Mouse (Mus musculus) heart, adult 18-20 months (tissue): Measurements from ENCODE around the gene Parp12. TPM values are rescaled to one million over a fixed set of nuclear protein-coding genes. Genes with fewer than 3 reads are reported as not detected.

ENCODE experiments used
- DNase-seq, 2 experiments: peaks; one replicate each; pipeline ENCODE4 v3.0.0; 2021 to 2022; ENCODE audit warnings: mixed read lengths in 1 of 2
- long read RNA-seq, 2 experiments: library from polyadenylated mRNA; stranded (forward); transcript quantifications; one replicate each; pipeline ENCODE4 v2.0.0; 2021
- total RNA-seq, 2 experiments: library from RNA; stranded (reverse); gene quantifications; 2 replicates each; pipeline ENCODE4 v1.2.3; 2021

Parp12 gene
- total RNA-seq, result 10 to 100 TPM; 10.9 to 11.5 TPM
- long read RNA-seq, experiment 1, transcript Parp12-201 (12 exons, 3,231 nt), result major isoform, 10 of 13 reads
- long read RNA-seq, experiment 1, partial matches to known transcripts, result 0 of 13 reads
- long read RNA-seq, experiment 1, other reads (novel, unspliced or antisense), result 3 of 13 reads
- long read RNA-seq, experiment 2, partial matches to known transcripts, result 0 of 4 reads
- long read RNA-seq, experiment 2, other reads (novel, unspliced or antisense), result 1 of 4 reads

DNA sequence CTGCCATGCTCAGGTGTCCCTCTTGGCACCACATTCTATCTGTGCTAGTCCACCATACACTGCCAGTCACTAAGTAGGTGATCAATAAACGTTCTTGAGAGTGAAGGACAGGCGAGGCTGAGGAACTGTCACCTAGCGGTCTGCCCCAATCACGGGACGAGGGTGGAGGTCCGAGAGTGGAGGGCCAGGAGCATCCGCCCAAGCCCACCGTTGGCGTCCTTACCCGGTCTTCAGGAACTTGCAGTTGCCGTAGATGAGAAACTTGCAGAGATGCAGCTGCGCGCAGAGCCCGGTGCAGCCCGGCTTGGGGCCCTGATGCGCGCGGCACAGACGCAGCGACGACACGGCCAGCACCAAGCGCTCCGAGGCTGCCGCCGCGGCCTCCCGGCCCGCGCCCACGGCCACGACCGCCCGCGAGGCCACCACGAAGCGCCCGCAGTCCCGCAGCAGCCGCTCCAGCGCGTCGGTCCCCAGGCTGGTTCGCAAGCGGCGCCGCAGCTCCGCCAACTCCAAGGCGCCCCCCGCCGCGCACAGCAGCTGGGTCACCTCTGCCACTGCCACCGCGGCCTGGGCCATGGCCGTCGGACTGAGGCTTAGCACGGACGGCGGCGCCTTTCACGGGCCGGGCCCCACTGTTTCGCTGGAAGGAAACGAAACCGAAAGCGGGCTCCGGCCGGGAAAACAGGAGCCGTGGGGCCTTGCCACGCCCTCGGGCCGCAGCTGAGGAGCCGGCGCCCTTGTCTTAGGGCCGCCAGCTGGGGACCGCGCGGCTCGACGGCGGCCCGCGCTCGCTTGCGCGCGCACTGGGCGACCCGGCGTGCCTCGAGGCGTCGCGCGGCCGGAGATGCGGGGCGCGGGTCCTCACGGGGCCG, at the start of gene Parp12:
Gene Parp12, minus strand, starts transcription at position 766 of the 872 bp plus-strand sequence.
- DNase-seq, result peak; percentile 90 to 93

DNA sequence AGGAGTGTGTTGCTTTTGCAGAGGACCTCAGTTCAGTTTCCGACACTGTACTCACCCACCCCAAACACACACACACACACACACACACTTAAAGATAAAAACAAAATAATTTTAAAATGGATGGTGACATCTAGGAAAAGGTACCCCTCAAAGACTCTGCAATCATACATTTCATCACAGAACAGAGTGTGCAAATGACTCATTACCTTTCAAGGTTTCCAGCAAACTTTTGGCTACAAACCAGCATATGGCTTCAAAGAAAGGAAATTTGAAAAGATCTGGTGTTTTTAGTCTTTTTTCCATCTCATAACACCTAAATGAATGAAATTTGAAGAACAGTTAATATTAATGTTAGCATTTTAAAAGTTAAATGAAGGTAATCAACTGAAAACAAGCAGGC, 46.7 kb upstream of the Parp12 start:
- DNase-seq, result no peak

DNA sequence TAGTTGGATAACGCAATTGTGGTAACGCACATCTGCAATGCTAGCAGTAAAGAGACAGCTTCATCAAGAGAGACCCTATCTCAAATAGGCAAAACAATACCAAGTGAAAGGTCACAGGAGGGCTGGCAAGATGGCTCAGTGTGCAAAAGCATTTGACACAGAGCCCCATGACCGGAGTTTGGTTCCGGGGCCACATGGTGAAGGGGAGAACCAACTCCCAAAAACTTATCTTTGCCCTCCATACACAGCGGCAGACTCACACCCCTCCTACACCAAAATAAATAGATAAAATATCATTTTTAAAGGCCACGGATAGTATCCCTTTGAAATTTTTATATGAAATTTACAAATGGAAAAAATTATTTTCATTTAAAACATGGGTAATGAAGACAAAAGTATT, 43.8 kb upstream of the Parp12 start:
- no peak for DNase-seq

DNA sequence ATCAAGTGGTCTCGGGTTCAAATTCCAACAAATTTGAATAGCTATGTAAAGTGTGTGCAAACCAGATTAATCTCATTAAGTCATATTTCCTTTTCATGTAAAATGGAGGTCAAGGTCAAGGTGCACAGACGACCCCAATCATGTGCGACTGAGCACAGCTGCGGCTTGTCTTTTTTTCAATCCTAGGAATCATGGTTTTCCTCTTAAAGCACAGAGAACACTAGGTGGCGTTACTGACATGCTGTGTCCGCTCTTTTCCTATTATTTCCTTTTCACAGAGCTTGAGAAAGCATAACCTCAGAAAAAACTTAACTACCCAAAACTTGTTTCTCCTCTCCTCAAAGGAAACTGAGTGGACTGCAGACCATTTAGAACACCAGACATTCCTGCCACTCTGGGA, 27.9 kb upstream of the Parp12 start:
- no peak for DNase-seq

DNA sequence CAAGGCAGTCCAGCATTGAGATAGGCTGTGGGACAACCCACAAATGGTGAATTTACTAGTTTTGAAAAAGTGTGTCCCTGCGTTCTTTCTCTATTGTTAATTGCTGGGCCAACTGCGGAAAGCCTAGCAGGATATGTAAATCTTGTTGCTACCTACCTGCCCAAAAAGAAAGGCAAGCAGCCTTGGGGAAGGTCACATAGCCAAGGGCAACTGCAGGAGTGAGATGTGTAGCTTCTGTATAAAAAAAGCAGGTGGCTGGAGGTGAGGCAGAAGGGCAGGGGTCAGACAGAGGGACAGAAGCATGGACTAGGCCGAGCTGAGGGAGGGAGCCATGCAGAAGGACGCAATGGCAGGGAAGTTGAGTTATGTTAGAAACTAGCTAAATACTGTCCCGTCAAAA, 14.4 kb upstream of the Parp12 start:
- DNase-seq, result no peak

DNA sequence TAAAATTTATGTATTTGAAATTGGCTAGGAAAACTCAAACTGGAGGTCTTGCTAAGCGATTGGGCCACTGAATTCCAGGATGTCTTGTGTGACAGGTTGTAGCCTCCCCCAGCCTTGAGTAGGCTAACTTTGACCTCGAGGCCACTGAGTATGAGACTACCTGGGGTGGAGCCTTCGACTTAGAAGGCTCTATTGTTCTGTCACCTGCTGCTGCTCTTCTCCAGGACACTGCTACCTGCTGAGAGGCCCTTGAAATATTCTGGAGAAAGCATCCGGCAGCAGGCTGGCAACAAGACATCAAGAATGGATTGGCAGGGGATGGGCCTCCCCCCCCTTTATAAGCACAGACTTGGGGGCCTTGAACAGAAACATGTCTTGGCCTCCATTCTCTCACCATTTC, 13.3 kb upstream of the Parp12 start:
- no peak for DNase-seq

DNA sequence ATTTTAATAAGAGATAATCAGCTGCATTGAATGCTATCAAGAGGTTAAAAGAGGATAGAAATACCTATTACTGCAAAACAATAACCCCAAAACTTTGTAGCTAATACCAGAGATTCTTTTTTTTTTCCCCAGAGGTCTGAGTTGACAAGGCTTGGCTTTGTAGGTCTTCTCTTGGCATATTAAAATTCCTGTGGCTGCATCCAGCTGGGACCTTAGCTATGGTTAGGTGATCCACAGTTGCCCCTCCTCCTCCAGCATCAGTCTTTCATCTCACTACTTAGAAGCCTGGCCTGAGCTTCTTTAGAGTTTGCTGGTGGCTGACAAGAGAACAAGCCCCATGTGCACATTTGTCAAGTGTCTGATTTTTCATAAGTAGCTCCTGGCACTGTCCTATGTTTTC, 6.6 kb upstream of the Parp12 start:
- DNase-seq, result no peak

DNA sequence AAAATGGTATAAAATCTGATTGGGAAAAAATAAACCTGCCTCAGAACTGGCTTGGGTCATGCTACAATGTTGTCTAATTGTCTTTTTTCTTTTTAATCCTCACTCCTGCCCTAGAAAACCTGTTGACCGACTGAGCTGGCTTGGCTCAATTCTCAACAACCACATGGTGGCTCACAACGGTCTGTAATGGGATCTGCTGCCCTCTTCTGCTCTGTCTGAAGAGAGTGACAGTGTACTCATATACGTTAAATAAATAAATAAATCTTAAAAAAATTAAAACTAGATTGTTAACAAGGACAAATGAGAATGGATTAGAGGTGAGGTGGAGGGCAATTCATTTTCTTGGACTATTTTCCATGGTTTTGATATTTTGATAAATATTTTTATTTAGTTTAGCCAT, 2.5 kb upstream of the Parp12 start:
- no peak for DNase-seq

DNA sequence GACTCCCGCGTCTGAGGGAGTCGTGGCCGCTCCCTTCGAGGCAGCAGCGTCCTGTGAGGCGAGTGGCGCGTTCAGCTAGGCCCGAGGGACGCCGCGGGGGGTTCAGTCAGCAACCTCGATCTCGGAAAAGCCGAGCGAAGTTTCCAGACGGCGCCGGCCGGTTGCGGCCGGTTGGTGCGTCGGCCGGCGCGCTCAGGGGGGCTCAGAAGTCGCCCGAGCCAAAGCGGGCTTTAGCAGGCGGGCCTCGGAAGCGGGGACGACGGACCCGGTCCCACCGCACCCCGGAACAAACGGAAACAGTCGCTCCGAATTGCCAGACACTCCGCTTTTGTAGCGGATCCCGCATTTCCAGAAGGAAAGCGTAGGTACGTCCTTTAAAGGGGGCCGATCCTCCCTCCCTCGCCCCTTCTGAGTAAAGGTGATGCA, 320 bp upstream of the Parp12 start:
- peak in 1 of 2 experiments; percentile 64 for DNase-seq

DNA sequence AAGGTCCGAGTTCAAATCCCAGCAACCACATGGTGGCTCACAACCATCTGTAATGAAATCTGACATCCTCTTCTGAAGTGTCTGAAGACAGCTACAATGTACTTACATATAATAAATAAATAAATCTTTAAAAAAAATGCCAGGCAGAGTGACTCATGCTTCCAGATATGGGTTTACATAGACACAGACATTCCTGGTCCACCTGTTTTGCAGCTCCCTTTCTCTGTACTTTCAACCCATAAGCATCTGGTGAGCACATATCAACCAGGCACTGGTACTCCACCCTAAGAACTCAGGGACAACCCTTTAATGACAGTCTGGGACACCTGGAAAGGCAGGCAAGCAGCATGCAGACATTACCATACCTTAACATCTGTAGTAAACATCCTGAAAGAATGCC, 2.7 kb downstream of the Parp12 start:
- no peak for DNase-seq

DNA sequence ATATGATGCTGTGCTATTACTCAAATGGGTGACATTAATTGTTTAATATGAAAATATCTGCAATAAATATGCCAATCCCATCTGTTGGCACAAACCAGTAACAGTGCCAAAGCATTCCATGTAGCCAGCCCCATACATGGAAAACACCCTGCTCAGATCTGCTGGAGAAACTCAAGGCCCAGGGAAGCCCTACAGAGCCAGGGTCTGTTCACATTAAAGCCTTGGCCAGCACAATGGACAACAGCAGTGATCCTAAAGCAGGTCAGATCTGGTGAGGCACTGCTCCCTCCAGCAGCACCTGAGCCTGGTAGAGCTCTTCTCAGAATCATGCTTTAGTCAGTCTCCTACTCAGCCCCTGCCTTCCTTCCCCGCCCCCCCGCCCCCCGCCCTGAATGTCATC, 5.0 kb downstream of the Parp12 start:
- no peak for DNase-seq

DNA sequence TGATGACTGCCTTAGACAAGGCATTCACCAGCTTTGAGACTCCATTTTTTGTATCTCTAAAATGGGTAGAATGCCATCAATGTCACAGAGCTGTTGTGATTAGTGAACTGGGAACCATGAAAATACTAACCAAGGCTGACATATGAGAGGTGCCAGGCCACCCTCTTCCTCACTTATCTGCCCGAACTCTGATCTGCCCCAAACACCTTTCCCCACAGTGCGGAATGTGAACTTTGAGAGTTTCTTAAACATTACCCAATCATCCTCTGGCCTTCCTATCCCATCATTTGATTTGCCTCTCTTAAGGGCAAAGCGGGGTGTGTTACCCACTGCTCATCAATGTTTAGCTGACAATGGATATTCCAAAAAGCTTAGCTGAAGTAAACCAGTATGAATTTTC, 5.4 kb downstream of the Parp12 start:
- DNase-seq, result no peak

DNA sequence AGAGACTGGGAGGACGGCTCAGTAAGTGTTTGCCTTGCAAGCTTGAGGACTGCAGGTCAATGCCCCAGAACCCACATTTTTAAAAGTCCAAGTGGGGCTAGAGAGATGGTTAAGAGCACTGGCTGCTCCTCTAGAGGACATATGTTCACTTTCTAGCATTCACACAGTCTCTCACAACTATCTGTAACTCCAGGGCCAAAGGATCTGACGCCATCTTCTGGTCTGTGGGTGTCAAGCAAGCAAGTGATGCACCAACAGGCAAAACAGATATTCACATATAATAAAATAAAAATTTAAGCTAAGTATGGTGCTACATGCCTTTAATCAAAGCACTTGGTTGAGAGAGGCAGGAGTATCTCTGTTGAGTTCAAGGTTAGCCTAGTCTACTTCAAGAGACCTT, 11.3 kb downstream of the Parp12 start:
- DNase-seq, result no peak

DNA sequence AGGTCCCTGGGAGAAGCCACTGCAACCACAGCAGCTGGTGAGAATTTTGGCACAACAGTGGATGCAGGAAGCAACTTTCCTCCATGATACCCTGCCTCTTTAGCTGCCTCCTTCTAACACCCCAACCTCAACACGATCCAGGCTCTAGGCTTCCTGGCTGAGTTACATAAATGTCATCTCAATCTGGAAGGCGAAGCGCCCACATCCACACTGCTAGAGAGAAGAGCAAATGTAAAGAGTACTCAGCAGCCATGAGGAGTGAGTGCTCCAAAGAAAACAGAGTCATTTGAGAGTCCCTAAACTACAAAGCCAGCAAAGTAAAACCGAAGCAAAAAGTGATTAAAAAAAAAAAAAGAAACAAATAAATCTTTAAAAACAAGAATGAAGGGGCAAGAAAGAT, 13.5 kb downstream of the Parp12 start:
- DNase-seq, result no peak

DNA sequence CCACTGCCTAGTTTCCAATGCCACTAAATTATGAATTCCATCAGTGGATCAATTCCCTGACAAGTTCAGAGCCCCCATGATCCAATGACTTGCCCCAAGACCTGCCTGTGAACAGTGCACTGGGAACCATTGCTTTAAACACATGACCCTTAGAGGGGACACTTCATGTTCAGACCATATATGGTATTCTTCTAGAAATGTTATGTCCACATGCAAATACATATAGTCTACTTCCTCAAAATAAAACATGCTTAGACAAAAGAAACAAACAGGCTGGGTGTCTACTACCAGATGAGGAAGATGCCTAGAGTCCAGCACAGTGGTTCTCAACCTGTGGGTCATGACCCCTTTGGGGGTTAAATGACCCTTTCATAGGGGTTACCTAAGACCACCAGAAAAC, 41.7 kb downstream of the Parp12 start:
- DNase-seq, result no peak

DNA sequence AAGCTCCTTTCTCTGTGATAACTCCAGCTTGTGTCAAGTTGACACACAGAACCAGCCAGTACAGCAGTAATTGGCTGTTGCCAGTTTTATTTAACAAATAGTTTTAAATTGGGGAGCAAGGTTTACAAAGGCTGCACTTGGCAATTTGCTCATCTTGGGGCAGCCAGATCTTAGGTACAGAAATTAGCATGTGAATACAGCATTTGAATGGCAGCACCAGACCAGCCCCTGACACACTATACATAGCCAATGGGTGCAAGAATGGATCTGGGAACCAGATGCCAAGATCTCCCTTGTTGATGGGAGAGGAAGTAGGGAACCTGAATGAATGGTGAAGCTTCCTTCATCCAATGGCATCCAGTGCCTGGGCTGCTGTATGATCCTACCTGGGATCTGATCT, 44.0 kb downstream of the Parp12 start:
- no peak for DNase-seq

DNA sequence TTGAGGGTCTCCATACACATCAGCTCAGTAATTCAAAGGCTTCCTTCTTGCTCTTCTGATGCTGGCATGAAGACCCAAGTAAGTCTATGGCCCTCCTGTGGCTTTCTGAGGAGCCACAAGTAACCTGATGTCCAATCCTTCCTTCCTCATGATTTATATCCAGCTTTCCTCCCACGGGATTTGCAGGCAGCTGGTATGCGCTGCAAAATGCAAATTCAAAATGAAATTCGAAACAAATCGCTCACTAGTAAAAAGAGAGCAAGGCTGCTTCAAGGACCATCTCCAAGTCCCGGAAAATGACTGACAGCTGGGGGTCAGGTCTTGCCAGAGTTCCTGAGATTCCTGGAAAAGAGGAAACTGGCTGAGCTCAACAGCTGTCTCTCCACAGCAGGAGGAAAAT, 45.5 kb downstream of the Parp12 start:
- DNase-seq, result no peak

DNA sequence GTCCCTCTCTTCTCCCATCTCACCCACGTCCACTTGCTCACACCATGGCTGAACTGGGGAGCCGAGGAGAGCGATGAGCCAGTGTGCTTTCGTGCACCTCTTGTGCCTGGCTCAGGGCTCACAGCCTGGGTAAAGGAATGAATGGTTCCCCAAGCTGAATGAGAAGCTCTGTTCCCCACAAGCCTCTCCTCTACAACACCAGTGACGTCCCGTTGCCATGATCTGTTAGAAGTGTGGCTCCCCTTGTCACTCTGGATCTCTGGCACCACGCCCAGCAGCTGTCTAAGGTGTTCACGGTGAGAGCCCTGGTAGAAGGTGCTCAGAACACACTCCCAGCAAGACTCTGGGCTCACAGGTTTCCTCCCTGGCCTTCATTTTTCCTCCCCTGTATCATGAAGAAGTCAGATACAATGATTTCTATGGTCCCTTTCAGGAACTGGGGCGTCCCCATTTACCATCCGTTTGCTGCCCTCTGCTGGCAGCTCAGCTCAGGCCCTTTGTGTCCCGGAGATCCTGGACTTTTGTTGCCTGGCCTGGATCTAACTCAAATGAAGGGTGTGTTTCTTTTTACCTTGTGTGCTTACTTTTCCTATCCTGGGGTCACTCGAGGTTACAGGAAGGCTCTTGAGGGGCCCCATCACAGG, 51.1 kb downstream of the Parp12 start:
- DNase-seq, result peak; percentile 66 to 86

DNA sequence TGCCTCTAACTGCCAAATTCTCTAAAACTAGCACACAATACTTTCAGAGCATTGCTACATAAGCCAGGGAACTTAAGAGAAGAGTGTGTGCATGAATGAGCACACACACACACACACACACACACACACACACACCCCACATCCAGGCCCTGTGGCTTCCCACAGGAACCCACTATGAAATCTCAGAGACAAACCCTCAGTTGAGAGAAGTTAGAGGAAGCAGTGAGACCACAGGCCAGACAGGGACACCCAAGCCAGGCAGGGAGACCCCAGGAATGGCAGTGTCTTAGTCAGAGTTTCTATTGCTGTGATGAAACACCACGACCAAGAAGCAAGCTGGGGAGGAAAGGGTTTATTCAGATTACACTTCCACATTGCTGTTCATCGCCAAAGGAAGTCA, 54.6 kb downstream of the Parp12 start:
- no peak for DNase-seq

DNA sequence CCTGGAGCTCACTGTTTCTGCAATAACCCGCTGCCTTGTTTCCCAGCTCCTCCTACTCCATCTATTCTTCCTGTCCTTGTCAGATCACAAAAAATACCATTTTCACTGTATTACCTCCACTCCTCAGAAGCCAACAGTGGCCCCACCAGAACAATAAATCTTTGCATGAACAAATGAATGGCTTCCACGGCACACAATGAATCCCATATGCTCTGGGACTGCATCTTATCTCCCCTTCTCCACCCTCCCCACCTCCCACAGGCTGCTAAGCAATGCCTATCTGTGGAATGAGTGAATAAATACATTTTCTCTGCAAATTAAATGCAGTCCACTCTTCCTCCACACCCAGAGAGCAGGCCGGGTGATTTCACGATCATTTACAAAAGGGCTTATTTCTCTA, 57.0 kb downstream of the Parp12 start:
- DNase-seq, result no peak

DNA sequence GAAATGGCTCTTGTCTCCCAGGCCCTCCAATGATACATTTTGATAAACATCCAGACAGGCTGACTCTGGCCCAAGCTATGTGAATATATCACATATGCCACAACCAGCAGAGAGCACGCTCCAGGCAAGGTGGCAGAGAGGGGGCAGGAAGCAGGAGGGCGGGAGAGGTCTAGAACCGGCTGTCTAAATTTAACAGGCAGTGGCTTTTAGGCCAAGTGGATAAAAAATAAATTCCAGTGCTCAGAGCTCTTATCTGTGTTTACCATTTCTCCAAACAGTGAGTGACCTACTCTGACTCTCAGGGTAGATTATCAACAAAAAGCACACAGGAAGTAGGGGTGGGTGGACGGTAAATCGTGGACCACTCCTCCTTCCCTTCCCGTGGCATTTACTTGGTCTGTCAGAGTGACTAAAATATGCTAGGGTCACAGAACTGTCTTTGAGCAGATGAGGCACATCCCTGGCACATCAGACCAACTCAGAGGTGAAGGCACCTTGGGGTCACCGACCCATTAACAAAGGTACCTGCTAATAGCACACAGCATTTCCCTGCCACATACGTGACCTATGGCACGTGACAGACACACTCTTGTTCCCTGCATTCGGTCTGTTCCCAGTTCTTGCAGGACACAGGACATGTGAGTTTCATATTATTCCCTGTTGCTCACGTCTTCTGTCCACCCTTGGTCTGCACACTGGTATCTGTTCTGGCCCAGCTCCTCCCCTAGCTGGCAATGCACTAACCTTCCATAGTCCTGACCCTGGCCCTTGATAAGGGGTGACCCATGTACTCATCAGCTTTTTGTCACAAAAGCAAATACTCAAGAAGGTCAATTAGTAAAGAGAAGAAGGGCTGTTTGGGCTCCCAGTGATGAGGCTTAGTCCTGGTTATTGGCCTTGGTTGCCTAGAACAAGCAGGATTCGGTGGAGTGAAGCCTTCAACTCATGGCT, 58.3 kb downstream of the Parp12 start:
- DNase-seq, result peak; percentile 26 to 30

DNA sequence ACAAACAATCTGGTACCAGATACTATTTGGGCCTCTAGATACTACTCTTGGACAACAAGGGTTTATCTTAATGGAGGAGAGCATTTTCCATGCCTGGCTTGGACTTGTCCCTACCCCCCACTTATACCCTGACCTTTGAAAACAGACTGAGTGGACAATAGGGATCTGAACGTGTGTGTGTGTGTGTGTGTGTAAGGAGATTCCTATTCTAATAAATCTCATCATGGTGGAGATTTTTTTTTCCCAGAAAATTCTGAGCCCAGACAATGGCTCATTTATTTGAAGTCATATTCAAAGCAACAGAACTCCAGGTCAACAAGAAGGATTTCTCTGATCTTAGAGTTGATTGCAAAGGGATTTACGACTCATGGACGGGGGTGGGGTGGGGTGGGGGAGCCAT, 59.2 kb downstream of the Parp12 start:
- DNase-seq, result no peak
